Mouse (Mus musculus): ENCODE results near the gene Tmem202. TPM values are rescaled to one million over a fixed set of nuclear protein-coding genes. Genes with fewer than 3 reads are reported as not detected.

Tmem202 gene
- total RNA-seq, 2 experiments from 2014 or later = 0.88 to 1.6 TPM

DNA sequence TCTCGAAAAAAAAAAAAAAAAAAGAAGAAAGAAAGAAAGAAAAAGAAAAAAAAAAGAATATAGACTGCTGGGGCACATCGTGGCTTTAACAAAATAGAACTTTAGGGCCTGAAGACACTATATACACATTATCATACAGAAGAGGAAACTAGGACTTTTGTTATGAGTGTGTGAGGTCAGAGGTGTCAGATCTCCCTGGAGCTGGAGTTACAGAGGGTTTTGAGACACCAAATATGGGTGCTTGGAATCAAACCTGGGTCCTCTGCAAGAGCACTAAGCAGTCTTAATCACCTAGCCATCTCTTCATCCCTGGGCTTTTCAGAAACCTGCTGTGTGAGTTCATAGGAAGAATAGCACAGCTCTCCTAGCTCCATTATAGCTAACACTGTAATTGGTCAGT, 6.2 kb downstream of the Tmem202 start:
- DNase-seq = no peak

DNA sequence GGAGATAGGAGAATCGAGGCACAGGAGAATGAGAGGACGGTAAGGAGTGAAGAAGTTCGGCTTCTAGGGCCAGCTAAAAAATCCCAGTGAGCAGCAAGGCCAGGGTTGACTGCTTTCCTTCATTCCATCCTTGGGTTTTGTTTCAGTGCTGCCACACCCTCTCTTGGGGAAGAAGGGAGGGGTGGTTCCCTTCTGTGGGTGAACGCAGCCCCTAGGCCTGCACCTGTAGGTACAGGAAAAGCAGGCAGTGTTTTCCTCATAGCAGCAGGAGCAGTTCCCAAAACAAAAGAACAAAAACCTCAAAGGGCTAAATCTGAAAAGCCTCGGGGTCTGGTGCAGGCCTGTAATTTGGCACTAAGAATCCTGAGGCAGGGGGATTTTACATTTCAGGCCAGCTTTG, 8.0 kb downstream of the Tmem202 start:
- DNase-seq = no peak

DNA sequence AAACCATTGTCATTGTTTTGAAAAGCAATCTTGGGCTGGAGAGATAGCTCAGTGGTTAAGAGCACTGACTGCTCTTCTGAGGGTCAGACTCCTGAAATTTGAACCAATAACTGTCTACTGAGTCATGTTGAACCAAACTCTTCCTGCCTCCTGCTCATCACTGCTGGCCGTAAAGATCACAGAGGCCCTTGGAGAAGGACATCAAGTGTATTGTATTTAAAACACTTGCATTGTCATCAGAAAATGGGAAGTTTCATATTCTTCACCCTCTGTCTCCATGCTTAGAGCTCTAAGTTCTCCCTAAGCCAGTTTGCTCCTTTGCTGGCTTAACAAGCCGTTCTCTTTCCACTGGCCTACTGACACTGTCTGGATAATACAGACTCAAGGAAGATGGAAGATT, 11.4 kb downstream of the Tmem202 start:
- no peak for DNase-seq

DNA sequence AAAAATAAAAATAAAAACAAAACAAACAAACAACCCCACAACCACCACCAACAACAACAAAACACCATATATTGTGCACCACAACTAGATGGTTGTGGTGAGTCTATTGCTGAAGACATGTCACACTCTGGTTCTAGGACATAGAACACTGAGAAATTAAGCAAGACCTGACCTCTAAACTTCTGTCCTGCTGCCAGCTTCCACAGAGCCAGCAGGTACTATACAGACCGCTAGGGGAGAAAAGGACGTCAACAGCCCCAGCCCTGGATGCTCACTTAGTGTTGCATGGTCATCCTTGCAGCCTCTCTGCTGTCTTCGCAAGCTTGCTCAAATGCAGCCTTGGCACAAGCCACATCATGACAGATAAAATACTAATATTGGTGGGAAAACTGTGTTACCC, 12.1 kb downstream of the Tmem202 start:
- peak; percentile 30 for DNase-seq

DNA sequence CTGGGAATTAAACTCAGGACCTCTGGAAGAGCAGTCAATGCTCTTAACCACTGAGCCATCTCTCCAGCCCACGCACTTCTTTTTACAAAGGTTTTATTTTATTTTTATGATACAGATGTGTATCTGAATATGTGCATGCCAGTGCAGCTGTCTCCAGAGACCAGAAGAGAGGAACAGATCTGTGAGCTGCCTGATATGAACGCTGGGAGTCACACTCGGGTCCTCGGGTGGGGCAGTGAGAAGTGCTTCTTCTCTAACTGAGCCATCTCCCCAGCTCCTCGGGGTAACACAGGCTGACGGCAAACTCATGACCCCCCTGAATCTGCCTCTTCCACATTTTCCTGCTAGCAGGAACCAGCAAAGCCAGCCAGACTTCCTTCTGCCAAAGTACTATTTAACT, 12.9 kb downstream of the Tmem202 start:
- DNase-seq = no peak

GRCm38 (mm10) chr9:59522906-59523305, 16.7 kb downstream of the Tmem202 start:
- peak; percentile 8 for DNase-seq

DNA sequence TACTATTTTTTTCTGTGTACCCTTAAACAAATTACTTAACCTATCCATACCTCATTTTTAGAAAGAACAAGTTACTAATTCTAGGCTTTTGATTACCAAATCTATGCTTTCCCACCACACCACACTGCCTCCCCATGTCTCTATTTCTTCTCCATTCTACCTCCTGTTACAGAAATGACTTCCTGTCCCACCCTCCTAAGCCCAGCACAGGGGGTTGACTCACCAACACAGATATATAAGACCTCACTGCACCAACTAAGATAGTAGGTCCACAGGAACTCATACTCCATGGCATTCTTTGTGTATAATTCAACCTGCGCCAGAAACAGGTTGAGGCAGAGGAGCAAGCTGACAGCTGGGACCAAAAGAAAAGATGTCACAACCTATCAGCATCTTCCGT, 20.3 kb downstream of the Tmem202 start:
- DNase-seq = no peak

GRCm38 (mm10) chr9:59518976-59519375, 20.7 kb downstream of the Tmem202 start:
- DNase-seq = peak; percentile 86

DNA sequence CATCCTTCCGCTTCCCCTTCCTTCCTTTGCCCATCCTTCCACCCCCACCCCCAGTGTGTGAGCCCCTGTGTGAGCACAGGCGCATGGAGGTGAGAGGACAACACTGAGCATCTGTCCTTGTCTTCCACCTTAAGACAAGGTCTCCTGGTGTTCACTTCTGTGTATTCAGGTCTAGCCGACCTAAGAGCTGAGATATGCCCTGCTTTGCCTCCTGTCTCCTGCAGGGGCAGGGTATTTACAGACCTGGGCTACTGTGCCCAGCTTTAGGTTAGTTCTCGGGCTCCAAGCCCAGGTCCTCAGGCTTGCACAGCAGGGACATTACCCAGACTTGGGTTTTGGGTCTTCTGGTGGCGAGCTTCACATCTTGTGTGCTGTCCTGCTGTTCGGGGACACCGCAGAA, 22.5 kb downstream of the Tmem202 start:
- DNase-seq = no peak

DNA sequence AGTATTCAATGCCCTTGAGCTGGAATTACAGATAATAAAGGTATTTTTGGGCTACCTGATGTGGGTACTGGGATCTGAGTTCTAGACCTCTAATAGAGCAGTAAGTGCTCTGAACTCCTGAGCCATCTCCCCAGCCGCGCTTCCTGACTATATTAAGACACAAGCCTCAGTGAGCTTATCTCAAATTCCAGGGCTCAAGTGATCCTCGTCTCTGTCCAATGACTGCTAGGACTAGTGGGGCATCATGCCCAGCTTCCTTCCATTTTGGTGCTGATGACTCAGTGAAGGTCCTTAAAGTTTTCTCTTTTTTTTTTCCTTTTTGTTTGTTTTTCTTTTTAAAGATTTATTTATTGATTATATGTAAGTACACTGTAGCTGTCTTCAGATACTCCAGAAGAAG, 24.6 kb downstream of the Tmem202 start:
- no peak for DNase-seq

DNA sequence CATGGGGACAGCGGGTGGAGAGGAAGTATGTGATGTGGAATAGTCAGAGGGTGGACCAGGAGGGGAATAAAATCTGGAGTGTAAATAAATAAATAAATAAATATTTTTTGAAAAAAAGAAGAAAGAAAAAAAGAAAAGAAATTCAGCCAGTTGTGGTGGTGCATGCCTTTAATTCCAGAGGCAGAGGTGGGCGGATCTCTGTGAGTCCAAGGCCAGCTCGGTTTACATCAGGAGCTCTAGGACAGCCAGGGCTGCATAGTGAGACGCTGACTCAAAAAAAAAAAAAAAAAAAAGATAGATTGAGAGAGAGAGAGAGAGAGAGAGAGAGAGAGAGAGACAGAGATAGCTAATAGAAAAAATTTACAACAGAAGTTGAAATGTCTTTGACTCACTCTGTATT, 27.3 kb downstream of the Tmem202 start:
- DNase-seq = no peak

DNA sequence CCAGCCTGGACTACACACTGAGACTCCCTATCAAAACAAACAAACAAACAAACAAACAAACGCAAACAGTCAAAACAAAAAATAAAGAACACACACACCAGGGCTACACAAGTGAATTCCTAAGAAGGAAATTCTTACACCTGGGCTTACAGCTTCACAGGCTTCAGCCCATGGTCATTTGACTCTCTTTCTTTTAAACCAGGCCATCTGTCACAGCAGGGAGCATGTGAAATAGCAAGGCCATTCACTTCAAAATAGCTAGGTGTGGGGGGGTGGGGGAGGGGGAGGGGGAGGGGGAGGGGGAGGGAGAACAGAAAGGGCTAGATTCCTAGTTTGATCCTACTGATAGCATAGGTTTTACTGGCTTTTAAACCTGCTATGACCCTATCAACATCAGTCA, 31.5 kb downstream of the Tmem202 start:
- DNase-seq = no peak

DNA sequence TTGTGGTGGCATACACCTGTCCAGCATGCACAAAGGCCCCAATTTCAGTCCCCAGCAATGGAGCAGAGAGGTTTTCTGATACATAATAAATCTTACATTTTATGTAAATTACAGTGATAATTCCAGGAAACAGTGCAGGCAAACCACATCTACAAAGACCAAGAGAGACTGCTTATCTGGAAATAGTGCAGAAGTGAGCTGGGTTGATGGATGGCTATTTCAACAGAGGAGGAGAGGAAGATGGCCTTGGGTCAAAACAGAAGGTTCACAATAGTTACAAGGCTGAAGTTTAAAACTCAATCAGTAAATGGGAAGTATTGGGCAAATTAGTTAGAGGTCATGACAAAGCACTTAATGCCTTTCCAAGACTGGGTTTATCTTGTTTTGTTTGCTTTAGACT, 52.3 kb downstream of the Tmem202 start:
- no peak for DNase-seq

GRCm38 (mm10) chr9:59486549-59487065, 53.0 kb downstream of the Tmem202 start, which contains the start of gene Arih1:
Gene Arih1 (minus strand): TSS chr9:59486618.
- DNase-seq = peak; percentile 100

- no peak for DNase-seq
Measured at GRCm38 (mm10) chr9:59486076-59486518, 53.5 kb downstream of the Tmem202 start.

- DNase-seq = peak; percentile 83
Measured at GRCm38 (mm10) chr9:59485511-59486075, 54.1 kb downstream of the Tmem202 start.

GRCm38 (mm10) chr9:59484760-59485159, 54.9 kb downstream of the Tmem202 start:
- DNase-seq = no peak

- DNase-seq = peak; percentile 52
Measured at GRCm38 (mm10) chr9:59482419-59482818, 57.2 kb downstream of the Tmem202 start.

- DNase-seq = no peak
Measured at GRCm38 (mm10) chr9:59476617-59477016, 63.0 kb downstream of the Tmem202 start.

- DNase-seq = no peak
Measured at GRCm38 (mm10) chr9:59474838-59475237, 64.8 kb downstream of the Tmem202 start.

DNA sequence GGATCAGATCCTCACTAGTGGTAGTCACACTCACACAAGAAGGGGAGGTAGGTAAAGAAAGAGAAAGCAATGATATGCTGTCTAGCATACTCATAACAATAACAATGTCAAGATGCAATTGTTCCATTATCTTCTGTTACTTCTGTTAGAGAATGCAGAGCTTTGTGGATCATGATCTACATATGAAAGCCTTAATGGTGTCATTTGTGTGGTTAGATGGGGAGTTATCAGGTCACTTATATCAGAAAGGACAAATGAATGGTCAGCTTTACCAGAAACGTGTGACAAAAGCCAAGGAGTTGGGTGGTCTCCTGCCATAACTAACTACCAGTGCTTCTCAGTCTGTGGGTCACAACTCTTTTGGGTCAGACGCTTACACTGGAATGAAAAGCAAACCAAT, 66.5 kb downstream of the Tmem202 start:
- no peak for DNase-seq

DNA sequence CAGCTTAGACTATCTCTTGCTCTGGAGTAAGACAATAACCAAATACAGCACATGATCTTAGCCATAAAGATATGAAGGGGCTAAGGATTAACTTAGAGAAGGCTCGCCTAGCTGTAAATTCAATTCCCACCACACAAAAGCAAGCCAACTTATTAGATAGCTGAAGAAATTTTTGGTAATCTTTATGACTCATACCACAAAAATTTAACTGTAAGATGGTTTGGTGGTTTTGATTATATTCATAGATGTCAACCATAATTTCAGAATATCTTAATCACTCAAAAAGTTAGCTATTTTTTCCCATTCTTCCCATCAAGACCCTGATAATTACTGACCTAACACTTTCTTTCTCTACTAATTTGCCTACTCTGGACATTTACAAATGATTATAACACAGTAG, 70.2 kb downstream of the Tmem202 start:
- no peak for DNase-seq

Measured in adrenal gland, postnatal 10 days (tissue).